Mouse (Mus musculus) neural tube, embryonic 13.5 days (tissue): ENCODE measurements around the gene Fat2. TPM values are rescaled to one million over a fixed set of nuclear protein-coding genes. Genes with fewer than 3 reads are reported as not detected.

Source experiments
- ATAC-seq: fragments of 200-750 bp; cut with Nextera tagmentation; 2 replicates; pipeline ENCODE4 v1.8.0; 2017; ENCODE audit warnings: low read depth, mild to moderate bottlenecking, moderate TSS enrichment, moderate library complexity
- H3K27ac ChIP-seq: fragments of 300-500 bp; sonication (generic); replicated peaks from 2 replicates; pipeline ENCODE4 v1.5.1; 2015; ENCODE audit warnings: moderate library complexity, mild to moderate bottlenecking, inconsistent platforms
- H3K27me3 ChIP-seq: fragments of 300-500 bp; sonication (generic); 2 replicates; pipeline ENCODE4 v1.6.1; 2015; ENCODE audit warnings: mild to moderate bottlenecking, inconsistent platforms
- H3K36me3 ChIP-seq: fragments of 300-500 bp; sonication (generic); 2 replicates; pipeline ENCODE4 v1.6.1; 2015; ENCODE audit warnings: mild to moderate bottlenecking, inconsistent platforms
- H3K4me1 ChIP-seq: fragments of 300-500 bp; sonication (generic); replicated peaks from 2 replicates; pipeline ENCODE4 v1.6.1; 2015; ENCODE audit warnings: inconsistent platforms
- H3K4me2 ChIP-seq: fragments of 300-500 bp; sonication (generic); 2 replicates; pipeline ENCODE4 v1.6.1; 2015; ENCODE audit warnings: inconsistent platforms, mild to moderate bottlenecking, moderate library complexity
- H3K4me3 ChIP-seq: fragments of 300-500 bp; sonication (generic); 2 replicates; pipeline ENCODE4 v1.5.1; 2015; ENCODE audit warnings: mild to moderate bottlenecking, inconsistent platforms
- H3K9ac ChIP-seq: fragments of 300-500 bp; sonication (generic); 2 replicates; pipeline ENCODE4 v1.6.1; 2015; ENCODE audit warnings: moderate library complexity, mild to moderate bottlenecking, inconsistent platforms
- H3K9me3 ChIP-seq: fragments of 300-500 bp; sonication (generic); 2 replicates; pipeline ENCODE4 v1.6.1; 2016; ENCODE audit warnings: inconsistent platforms
- WGBS: fragments of 180-500 bp; shearing (Covaris S2); methylation state at CpG from one replicate; pipeline ENCODE4 v1.1.7; 2015; 5-methylcytosine and 5-hydroxymethylcytosine counted together
- polyA plus RNA-seq: library from polyadenylated mRNA; unstranded; fragments of >200 nt; fragmentation: Nextera tagmentation; extraction: Ambion mirVana; gene quantifications from 2 replicates; pipeline ENCODE4 v1.2.1, GENCODE M21; 2015

Fat2 gene
- polyA plus RNA-seq, 1 experiment from 2014 or later = 0.10 TPM

GRCm38 (mm10) chr11:55265647-55266046, 70.7 kb downstream of the Fat2 start:
- Histone ChIP-seq H3K9me3 (no peaks in the 10 kb centered on the region), H3K27ac (no peak overlapping the region), H3K36me3 (no peaks in the 10 kb centered on the region), H3K27me3 (no peaks in the 10 kb centered on the region), H3K4me1 (no peaks in the 10 kb centered on the region), H3K9ac (no peak overlapping the region), H3K4me3 (no peak overlapping the region), H3K4me2 (no peak overlapping the region)
- no peak for ATAC-seq
- 63% methylated on average over 2 of the region's 2 CpGs for WGBS

GRCm38 (mm10) chr11:55264318-55264717, 72.0 kb downstream of the Fat2 start:
- no peak for ATAC-seq
- WGBS = 90% methylated on average over 2 of the region's 2 CpGs
- no peaks in the 10 kb centered on the region for H3K4me1 ChIP-seq

GRCm38 (mm10) chr11:55262000-55262399, 74.4 kb downstream of the Fat2 start:
- Histone ChIP-seq H3K27ac (no peak overlapping the region), H3K4me1 (no peaks in the 10 kb centered on the region), H3K9ac (no peak overlapping the region), H3K9me3 (no peaks in the 10 kb centered on the region), H3K36me3 (no peaks in the 10 kb centered on the region), H3K4me2 (no peak overlapping the region), H3K27me3 (no peaks in the 10 kb centered on the region), H3K4me3 (no peak overlapping the region)
- 75% methylated on average over 5 of the region's 5 CpGs for WGBS
- ATAC-seq = no peak

More at GRCm38 (mm10) chr11:55264318-55264717, 72.0 kb downstream of the Fat2 start:
- H3K9ac ChIP-seq = no peak overlapping the region
- no peaks in the 10 kb centered on the region for H3K36me3 ChIP-seq
- no peaks in the 10 kb centered on the region for H3K9me3 ChIP-seq
- no peak overlapping the region for H3K4me3 ChIP-seq
- no peak overlapping the region for H3K27ac ChIP-seq
- no peak overlapping the region for H3K4me2 ChIP-seq
- H3K27me3 ChIP-seq = no peaks in the 10 kb centered on the region

GRCm38 (mm10) chr11:55261105-55261504, 75.3 kb downstream of the Fat2 start:
- ATAC-seq = no peak

GRCm38 (mm10) chr11:55253391-55253790, 83.0 kb downstream of the Fat2 start:
- no peak overlapping the region for H3K4me2 ChIP-seq
- H3K9me3 ChIP-seq = no peaks in the 10 kb centered on the region
- H3K4me3 ChIP-seq = no peak overlapping the region
- H3K9ac ChIP-seq = no peak overlapping the region
- no peak overlapping the region for H3K27ac ChIP-seq
- no peaks in the 10 kb centered on the region for H3K4me1 ChIP-seq
- no peak for ATAC-seq
- H3K36me3 ChIP-seq = no peaks in the 10 kb centered on the region
- WGBS = 93% methylated on average over 9 of the region's 9 CpGs
- no peaks in the 10 kb centered on the region for H3K27me3 ChIP-seq

More at GRCm38 (mm10) chr11:55261105-55261504, 75.3 kb downstream of the Fat2 start:
- H3K9me3 ChIP-seq = no peaks in the 10 kb centered on the region
- WGBS = 91% methylated on average over 4 of the region's 4 CpGs
- H3K27me3 ChIP-seq = no peaks in the 10 kb centered on the region
- H3K4me2 ChIP-seq = no peak overlapping the region
- no peak overlapping the region for H3K27ac ChIP-seq
- H3K9ac ChIP-seq = no peak overlapping the region
- H3K4me3 ChIP-seq = no peak overlapping the region
- no peaks in the 10 kb centered on the region for H3K4me1 ChIP-seq
- H3K36me3 ChIP-seq = no peaks in the 10 kb centered on the region

GRCm38 (mm10) chr11:55250527-55250926, 85.8 kb downstream of the Fat2 start:
- H3K36me3 ChIP-seq = no peaks in the 10 kb centered on the region
- no peaks in the 10 kb centered on the region for H3K27me3 ChIP-seq
- H3K4me2 ChIP-seq = no peak overlapping the region
- no peaks in the 10 kb centered on the region for H3K9me3 ChIP-seq
- WGBS = 74% methylated on average over 6 of the region's 6 CpGs
- H3K4me3 ChIP-seq = no peak overlapping the region
- H3K4me1 ChIP-seq = no peaks in the 10 kb centered on the region
- ATAC-seq = no peak
- H3K27ac ChIP-seq = no peak overlapping the region
- H3K9ac ChIP-seq = no peak overlapping the region

GRCm38 (mm10) chr11:55240556-55240955, 95.8 kb downstream of the Fat2 start:
- H3K27me3 ChIP-seq = no peaks in the 10 kb centered on the region
- WGBS = 65% methylated on average over 7 of the region's 7 CpGs
- no peaks in the 10 kb centered on the region for H3K36me3 ChIP-seq
- no peaks in the 10 kb centered on the region for H3K4me1 ChIP-seq
- H3K4me3 ChIP-seq = no peak overlapping the region
- H3K27ac ChIP-seq = no peak overlapping the region
- H3K9me3 ChIP-seq = no peaks in the 10 kb centered on the region
- ATAC-seq = no peak
- no peak overlapping the region for H3K9ac ChIP-seq
- H3K4me2 ChIP-seq = no peak overlapping the region

GRCm38 (mm10) chr11:55239496-55239895, 96.9 kb downstream of the Fat2 start:
- Histone ChIP-seq H3K9ac (no peak overlapping the region), H3K9me3 (no peaks in the 10 kb centered on the region), H3K4me3 (no peak overlapping the region), H3K4me1 (no peaks in the 10 kb centered on the region), H3K27me3 (no peaks in the 10 kb centered on the region), H3K36me3 (peaks cover 3% of the 10 kb centered on the region; the same call in 1 of the 2 replicates), H3K27ac (no peak overlapping the region), H3K4me2 (no peak overlapping the region)
- 83% methylated on average over 3 of the region's 3 CpGs for WGBS
- no peak for ATAC-seq

- H3K27ac ChIP-seq = no peak overlapping the region
- WGBS = 67% methylated on average over 1 of the region's 1 CpGs
- H3K36me3 ChIP-seq = peaks cover 26% of the 10 kb centered on the region
- H3K27me3 ChIP-seq = no peaks in the 10 kb centered on the region
- no peaks in the 10 kb centered on the region for H3K9me3 ChIP-seq
- H3K4me2 ChIP-seq = no peak overlapping the region
- no peak overlapping the region for H3K9ac ChIP-seq
- no peak for ATAC-seq
- H3K4me1 ChIP-seq = no peaks in the 10 kb centered on the region
- no peak overlapping the region for H3K4me3 ChIP-seq
These were observed 99.5 kb downstream of the Fat2 start for GRCm38 (mm10) chr11:55236815-55237214.

GRCm38 (mm10) chr11:55234791-55235190, 101.6 kb downstream of the Fat2 start:
- Histone ChIP-seq H3K4me3 (no peak overlapping the region), H3K4me2 (no peak overlapping the region), H3K27ac (no peak overlapping the region), H3K9ac (no peak overlapping the region), H3K36me3 (peaks cover 43% of the 10 kb centered on the region), H3K4me1 (no peaks in the 10 kb centered on the region), H3K27me3 (no peaks in the 10 kb centered on the region), H3K9me3 (no peaks in the 10 kb centered on the region)
- ATAC-seq = no peak
- 88% methylated on average over 4 of the region's 4 CpGs for WGBS

GRCm38 (mm10) chr11:55234288-55234687, 102.1 kb downstream of the Fat2 start:
- WGBS = 91% methylated on average over 7 of the region's 7 CpGs
- H3K4me2 ChIP-seq = no peak overlapping the region

GRCm38 (mm10) chr11:55231034-55231433, 105.3 kb downstream of the Fat2 start:
- Histone ChIP-seq H3K4me3 (no peak overlapping the region), H3K27ac (no peak overlapping the region), H3K4me2 (no peak overlapping the region), H3K9ac (no peak overlapping the region), H3K4me1 (no peaks in the 10 kb centered on the region), H3K9me3 (no peaks in the 10 kb centered on the region), H3K36me3 (peaks cover 64% of the 10 kb centered on the region), H3K27me3 (no peaks in the 10 kb centered on the region)
- ATAC-seq = no peak
- WGBS = 91% methylated on average over 6 of the region's 6 CpGs

More at GRCm38 (mm10) chr11:55234288-55234687, 102.1 kb downstream of the Fat2 start:
- Histone ChIP-seq H3K36me3 (peaks cover 46% of the 10 kb centered on the region), H3K9ac (no peak overlapping the region), H3K4me1 (no peaks in the 10 kb centered on the region), H3K9me3 (no peaks in the 10 kb centered on the region), H3K4me3 (no peak overlapping the region), H3K27me3 (no peaks in the 10 kb centered on the region), H3K27ac (no peak overlapping the region)
- ATAC-seq = no peak

- no peak for ATAC-seq
- Histone ChIP-seq H3K9me3 (no peaks in the 10 kb centered on the region), H3K4me3 (no peak overlapping the region), H3K36me3 (peaks cover 89% of the 10 kb centered on the region), H3K4me1 (no peaks in the 10 kb centered on the region), H3K9ac (no peak overlapping the region), H3K27me3 (no peaks in the 10 kb centered on the region), H3K27ac (no peak overlapping the region), H3K4me2 (no peak overlapping the region)
- 88% methylated on average over 7 of the region's 7 CpGs for WGBS
These were observed 115.1 kb downstream of the Fat2 start for GRCm38 (mm10) chr11:55221306-55221705.
